Mouse (Mus musculus): ENCODE results near the gene Hnf4a. TPM values are rescaled to one million over a fixed set of nuclear protein-coding genes. Genes with fewer than 3 reads are reported as not detected.

Gene Hnf4a
- polyA plus RNA-seq, 1 experiment from 2014 or later, result not detected

- H3K4me3 ChIP-seq (ENCODE audit: control insufficient read depth in 1 of 2, insufficient read depth in 1 of 2, low read depth in 1 of 2, low read length in 2 of 2), result no peak overlapping the region
- H3K27me3 ChIP-seq (ENCODE audit: control insufficient read depth, insufficient read depth, low read length), result peaks cover 29% of the 10 kb centered on the region
- H3K36me3 ChIP-seq (ENCODE audit: control insufficient read depth, insufficient read depth, low read length), result no peaks in the 10 kb centered on the region
- no peak overlapping the region for H3K9ac ChIP-seq (ENCODE audit: low read length)
- H3K4me2 ChIP-seq (ENCODE audit: low read length), result no peak overlapping the region
- no peak overlapping the region for H3K27ac ChIP-seq (replicated peaks in 1 of 2; ENCODE audit: control insufficient read depth in 1 of 2, insufficient read depth in 1 of 2, low read depth in 2 of 2, low read length in 2 of 2)
- H3K4me1 ChIP-seq (ENCODE audit: control insufficient read depth in 2 of 2, insufficient read depth in 2 of 2, low read length in 2 of 2), result no peaks in the 10 kb centered on the region
- no peak for ATAC-seq (ENCODE audit: insufficient number of reproducible peaks, insufficient read depth, low FRiP score, low read depth)
- WGBS, result 72% methylated on average over 13 of the region's 13 CpGs
- H3K9me3 ChIP-seq (ENCODE audit: control insufficient read depth, low read length), result no peaks in the 10 kb centered on the region
Measured at GRCm38 (mm10) chr2:163561258-163561948, 54.8 kb downstream of the Hnf4a start.

- Histone ChIP-seq H3K27me3 (ENCODE audit: control insufficient read depth, insufficient read depth, low read length) (peaks cover 20% of the 10 kb centered on the region), H3K4me1 (ENCODE audit: control insufficient read depth in 2 of 2, insufficient read depth in 2 of 2, low read length in 2 of 2) (no peaks in the 10 kb centered on the region), H3K27ac (replicated peaks in 1 of 2; ENCODE audit: control insufficient read depth in 1 of 2, insufficient read depth in 1 of 2, low read depth in 2 of 2, low read length in 2 of 2) (no peak overlapping the region), H3K4me3 (ENCODE audit: control insufficient read depth in 1 of 2, insufficient read depth in 1 of 2, low read depth in 1 of 2, low read length in 2 of 2) (no peak overlapping the region), H3K4me2 (ENCODE audit: low read length) (no peak overlapping the region), H3K36me3 (ENCODE audit: control insufficient read depth, insufficient read depth, low read length) (no peaks in the 10 kb centered on the region), H3K9ac (ENCODE audit: low read length) (no peak overlapping the region), H3K9me3 (ENCODE audit: control insufficient read depth, low read length) (no peaks in the 10 kb centered on the region)
- WGBS, result 24% methylated on average over 8 of the region's 8 CpGs
- no peak for ATAC-seq (ENCODE audit: insufficient number of reproducible peaks, insufficient read depth, low FRiP score, low read depth)
Measured at GRCm38 (mm10) chr2:163564646-163565045, 58.0 kb downstream of the Hnf4a start.

- ATAC-seq (ENCODE audit: insufficient number of reproducible peaks, insufficient read depth, low FRiP score, low read depth), result no peak
- Histone ChIP-seq H3K9ac (ENCODE audit: low read length) (no peak overlapping the region), H3K27me3 (ENCODE audit: control insufficient read depth, insufficient read depth, low read length) (peaks cover 14% of the 10 kb centered on the region; the same call in 1 of the 2 replicates), H3K4me1 (ENCODE audit: control insufficient read depth in 2 of 2, insufficient read depth in 2 of 2, low read length in 2 of 2) (no peaks in the 10 kb centered on the region), H3K27ac (replicated peaks in 1 of 2; ENCODE audit: control insufficient read depth in 1 of 2, insufficient read depth in 1 of 2, low read depth in 2 of 2, low read length in 2 of 2) (no peak overlapping the region), H3K36me3 (ENCODE audit: control insufficient read depth, insufficient read depth, low read length) (no peaks in the 10 kb centered on the region), H3K4me3 (ENCODE audit: control insufficient read depth in 1 of 2, insufficient read depth in 1 of 2, low read depth in 1 of 2, low read length in 2 of 2) (no peak overlapping the region), H3K4me2 (ENCODE audit: low read length) (no peak overlapping the region), H3K9me3 (ENCODE audit: control insufficient read depth, low read length) (no peaks in the 10 kb centered on the region)
- 69% methylated on average over 3 of the region's 3 CpGs for WGBS
Measured at GRCm38 (mm10) chr2:163574321-163574720, 67.7 kb downstream of the Hnf4a start.

GRCm38 (mm10) chr2:163575248-163575647, 68.6 kb downstream of the Hnf4a start:
- Histone ChIP-seq H3K27ac (replicated peaks in 1 of 2; ENCODE audit: control insufficient read depth in 1 of 2, insufficient read depth in 1 of 2, low read depth in 2 of 2, low read length in 2 of 2) (no peak overlapping the region), H3K36me3 (ENCODE audit: control insufficient read depth, insufficient read depth, low read length) (no peaks in the 10 kb centered on the region), H3K9ac (ENCODE audit: low read length) (no peak overlapping the region), H3K4me2 (ENCODE audit: low read length) (0 out of 2 replicates have a peak overlapping the region, but pooled peaks have one; percentile 13), H3K27me3 (ENCODE audit: control insufficient read depth, insufficient read depth, low read length) (peaks cover 14% of the 10 kb centered on the region; the same call in 1 of the 2 replicates), H3K4me1 (ENCODE audit: control insufficient read depth in 2 of 2, insufficient read depth in 2 of 2, low read length in 2 of 2) (peaks cover 0 to 2% of the 10 kb centered on the region in 2 experiments; a peak in 1 of 4 replicates), H3K4me3 (ENCODE audit: control insufficient read depth in 1 of 2, insufficient read depth in 1 of 2, low read depth in 1 of 2, low read length in 2 of 2) (no peak overlapping the region), H3K9me3 (ENCODE audit: control insufficient read depth, low read length) (no peaks in the 10 kb centered on the region)
- 42% methylated on average over 11 of the region's 11 CpGs for WGBS
- ATAC-seq (ENCODE audit: insufficient number of reproducible peaks, insufficient read depth, low FRiP score, low read depth), result no peak

- peaks cover 11% of the 10 kb centered on the region; the same call in 1 of the 2 replicates for H3K27me3 ChIP-seq (ENCODE audit: control insufficient read depth, insufficient read depth, low read length)
- no peak overlapping the region for H3K4me3 ChIP-seq (ENCODE audit: control insufficient read depth in 1 of 2, insufficient read depth in 1 of 2, low read depth in 1 of 2, low read length in 2 of 2)
- no peak overlapping the region for H3K4me2 ChIP-seq (ENCODE audit: low read length)
- H3K36me3 ChIP-seq (ENCODE audit: control insufficient read depth, insufficient read depth, low read length), result no peaks in the 10 kb centered on the region
- WGBS, result 82% methylated on average over 2 of the region's 2 CpGs
- no peak for ATAC-seq (ENCODE audit: insufficient number of reproducible peaks, insufficient read depth, low FRiP score, low read depth)
- H3K9ac ChIP-seq (ENCODE audit: low read length), result no peak overlapping the region
- no peaks in the 10 kb centered on the region for H3K9me3 ChIP-seq (ENCODE audit: control insufficient read depth, low read length)
- H3K4me1 ChIP-seq (ENCODE audit: control insufficient read depth in 2 of 2, insufficient read depth in 2 of 2, low read length in 2 of 2), result peaks cover 0 to 3% of the 10 kb centered on the region in 2 experiments; a peak in 1 of 4 replicates
- H3K27ac ChIP-seq (replicated peaks in 1 of 2; ENCODE audit: control insufficient read depth in 1 of 2, insufficient read depth in 1 of 2, low read depth in 2 of 2, low read length in 2 of 2), result no peak overlapping the region
Measured at GRCm38 (mm10) chr2:163577986-163578385, 71.4 kb downstream of the Hnf4a start.

- peak overlapping the region in 1 of 2 experiments; percentile 27; a peak in 1 of 4 replicates for H3K27ac ChIP-seq (replicated peaks in 1 of 2; ENCODE audit: control insufficient read depth in 1 of 2, insufficient read depth in 1 of 2, low read depth in 2 of 2, low read length in 2 of 2)
- ATAC-seq (ENCODE audit: insufficient number of reproducible peaks, insufficient read depth, low FRiP score, low read depth), result no peak
Measured at GRCm38 (mm10) chr2:163580069-163580945, 73.7 kb downstream of the Hnf4a start.

GRCm38 (mm10) chr2:163583226-163584087, 76.8 kb downstream of the Hnf4a start:
- no peak for ATAC-seq (ENCODE audit: insufficient number of reproducible peaks, insufficient read depth, low FRiP score, low read depth)
- H3K4me3 ChIP-seq (ENCODE audit: control insufficient read depth in 1 of 2, insufficient read depth in 1 of 2, low read depth in 1 of 2, low read length in 2 of 2), result no peak overlapping the region
- no peaks in the 10 kb centered on the region for H3K27me3 ChIP-seq (ENCODE audit: control insufficient read depth, insufficient read depth, low read length)
- no peaks in the 10 kb centered on the region for H3K9me3 ChIP-seq (ENCODE audit: control insufficient read depth, low read length)
- no peaks in the 10 kb centered on the region for H3K36me3 ChIP-seq (ENCODE audit: control insufficient read depth, insufficient read depth, low read length)
- H3K4me2 ChIP-seq (ENCODE audit: low read length), result no peak overlapping the region
- no peak overlapping the region for H3K27ac ChIP-seq (replicated peaks in 1 of 2; ENCODE audit: control insufficient read depth in 1 of 2, insufficient read depth in 1 of 2, low read depth in 2 of 2, low read length in 2 of 2)
- WGBS, result 92% methylated on average over 10 of the region's 10 CpGs
- no peak overlapping the region for H3K9ac ChIP-seq (ENCODE audit: low read length)
- H3K4me1 ChIP-seq (ENCODE audit: control insufficient read depth in 2 of 2, insufficient read depth in 2 of 2, low read length in 2 of 2), result peaks cover 4 to 6% of the 10 kb centered on the region in 2 experiments; a peak in 2 of 4 replicates

More at GRCm38 (mm10) chr2:163580069-163580945, 73.7 kb downstream of the Hnf4a start:
- 61% methylated on average over 13 of the region's 13 CpGs for WGBS
- no peak overlapping the region for H3K4me3 ChIP-seq (ENCODE audit: control insufficient read depth in 1 of 2, insufficient read depth in 1 of 2, low read depth in 1 of 2, low read length in 2 of 2)
- peaks cover 0 to 3% of the 10 kb centered on the region in 2 experiments; a peak in 1 of 4 replicates for H3K4me1 ChIP-seq (ENCODE audit: control insufficient read depth in 2 of 2, insufficient read depth in 2 of 2, low read length in 2 of 2)
- H3K36me3 ChIP-seq (ENCODE audit: control insufficient read depth, insufficient read depth, low read length), result no peaks in the 10 kb centered on the region
- H3K9ac ChIP-seq (ENCODE audit: low read length), result no peak overlapping the region
- no peaks in the 10 kb centered on the region for H3K9me3 ChIP-seq (ENCODE audit: control insufficient read depth, low read length)
- H3K4me2 ChIP-seq (ENCODE audit: low read length), result no peak overlapping the region
- peaks cover 4% of the 10 kb centered on the region; the same call in 1 of the 2 replicates for H3K27me3 ChIP-seq (ENCODE audit: control insufficient read depth, insufficient read depth, low read length)

Data from heart, embryonic 14.5 days (tissue).